Mouse (Mus musculus) adrenal gland (tissue): Measurements from ENCODE around the gene Akap1.
"Not testable (repeated sequence)": the region's sequence is repeated elsewhere in the genome, so short reads cannot be mapped to it uniquely, and the experiment has no call there.

Source experiments
- intact Hi-C: fragments of 180-260 bp; cut with DNase I; formaldehyde crosslinking; loops from one replicate; pipeline ENCODE4 v1.15.1; 2025
- long read RNA-seq, 2 experiments: library from polyadenylated mRNA; unstranded; transcript quantifications; one replicate each; pipeline ENCODE4 v2.0.0; 2020; ENCODE audit warnings: borderline replicate concordance in 1 of 2; ENCODE audit not compliant: insufficient replicate concordance in 1 of 2

Akap1 gene
- long read RNA-seq, experiment 1, partial matches to known transcripts = 2 of 6 reads
- long read RNA-seq, experiment 1, other reads (novel, unspliced or antisense) = 3 of 6 reads
- long read RNA-seq, experiment 2, partial matches to known transcripts = 10 of 18 reads
- long read RNA-seq, experiment 2, other reads (novel, unspliced or antisense) = 7 of 18 reads

GRCm38 (mm10) chr11:88864458-88865197, at the start of gene Akap1:
TSS of gene Akap1 (minus strand) at chr11:88864586.
- intact Hi-C loops = no loop called here

- intact Hi-C loops = no loop called here
These were observed 45.1 kb upstream of the Akap1 start for GRCm38 (mm10) chr11:88909388-88910036.

- intact Hi-C loops = no loop called here
These were observed 44.3 kb upstream of the Akap1 start for GRCm38 (mm10) chr11:88908557-88909211.

GRCm38 (mm10) chr11:88907886-88908285, 43.5 kb upstream of the Akap1 start:
- intact Hi-C loops = no loop called here

GRCm38 (mm10) chr11:88905621-88906020, 41.2 kb upstream of the Akap1 start:
- intact Hi-C loops = no loop called here

GRCm38 (mm10) chr11:88904080-88904479, 39.7 kb upstream of the Akap1 start:
- intact Hi-C loops = loop anchor here (5.0 kb wide), 1 partner anchor 63 kb away; the partner anchor contains the start of gene Elobl

GRCm38 (mm10) chr11:88902762-88903161, 38.4 kb upstream of the Akap1 start:
- intact Hi-C loops = loop anchor here (5.0 kb wide), 1 partner anchor 65 kb away; the partner anchor contains the start of gene Elobl

- intact Hi-C loops = loop anchor here (5.0 kb wide), 1 partner anchor 66 kb away; the partner anchor contains the start of gene Elobl
These were observed 37.0 kb upstream of the Akap1 start for GRCm38 (mm10) chr11:88901341-88901802.

GRCm38 (mm10) chr11:88899561-88899960, 35.2 kb upstream of the Akap1 start:
- intact Hi-C loops = no loop called here

- intact Hi-C loops = no loop called here
These were observed 34.0 kb upstream of the Akap1 start for GRCm38 (mm10) chr11:88898380-88898763.

- intact Hi-C loops = no loop called here
These were observed 33.4 kb upstream of the Akap1 start for GRCm38 (mm10) chr11:88897624-88898379.

- intact Hi-C loops = not testable (repeated sequence)
These were observed 31.4 kb upstream of the Akap1 start for GRCm38 (mm10) chr11:88895800-88896232.

GRCm38 (mm10) chr11:88895235-88895634, 30.8 kb upstream of the Akap1 start:
- intact Hi-C loops = not testable (repeated sequence)

GRCm38 (mm10) chr11:88894279-88894678, 29.9 kb upstream of the Akap1 start:
- intact Hi-C loops = not testable (repeated sequence)

GRCm38 (mm10) chr11:88893501-88893900, 29.1 kb upstream of the Akap1 start:
- intact Hi-C loops = not testable (repeated sequence)

- intact Hi-C loops = not testable (repeated sequence)
These were observed 28.4 kb upstream of the Akap1 start for GRCm38 (mm10) chr11:88892789-88893188.

- intact Hi-C loops = not testable (repeated sequence)
These were observed 27.7 kb upstream of the Akap1 start for GRCm38 (mm10) chr11:88891921-88892561.

- intact Hi-C loops = not testable (repeated sequence)
These were observed 27.1 kb upstream of the Akap1 start for GRCm38 (mm10) chr11:88891446-88891845.

- intact Hi-C loops = not testable (repeated sequence)
These were observed 26.5 kb upstream of the Akap1 start for GRCm38 (mm10) chr11:88890904-88891303.

GRCm38 (mm10) chr11:88888996-88889395, 24.6 kb upstream of the Akap1 start:
- intact Hi-C loops = no loop called here
